Mouse (Mus musculus) intestine, postnatal 0 days (tissue): Measurements from ENCODE around the gene Btbd16. TPM values are rescaled to one million over a fixed set of nuclear protein-coding genes. Genes with fewer than 3 reads are reported as not detected.

Experiments
- ATAC-seq: fragments of 200-750 bp; cut with Nextera tagmentation; 2 replicates; pipeline ENCODE4 v1.8.0; 2017; ENCODE audit warnings: mild to moderate bottlenecking, moderate TSS enrichment, moderate library complexity
- H3K27ac ChIP-seq: fragments of 300-500 bp; sonication (generic); 2 replicates; pipeline ENCODE4 v1.5.1; 2014; ENCODE audit warnings: mild to moderate bottlenecking, low read depth, low read length, moderate library complexity
- H3K27me3 ChIP-seq: fragments of 300-500 bp; sonication (generic); replicated peaks from 2 replicates; pipeline ENCODE4 v1.6.1; 2014; ENCODE audit warnings: low read length, mixed read lengths; ENCODE audit not compliant: control insufficient read depth, insufficient read depth
- H3K36me3 ChIP-seq: fragments of 300-500 bp; sonication (generic); 2 replicates; pipeline ENCODE4 v1.6.1; 2014; ENCODE audit warnings: mild to moderate bottlenecking, moderate library complexity; ENCODE audit not compliant: control insufficient read depth, insufficient read depth
- H3K4me1 ChIP-seq: fragments of 300-500 bp; sonication (generic); replicated peaks from 2 replicates; pipeline ENCODE4 v1.6.1; 2014; ENCODE audit warnings: antibody characterized with exemption, low read length, mixed read lengths; ENCODE audit not compliant: control insufficient read depth, insufficient read depth
- H3K4me2 ChIP-seq: fragments of 300-500 bp; sonication (generic); replicated peaks from 2 replicates; pipeline ENCODE4 v1.6.1; 2014; ENCODE audit warnings: low read depth, mild to moderate bottlenecking, moderate library complexity
- H3K4me3 ChIP-seq: fragments of 300-500 bp; sonication (generic); 2 replicates; pipeline ENCODE4 v1.5.1; 2014; ENCODE audit warnings: low read depth, low read length
- H3K9ac ChIP-seq: fragments of 300-500 bp; sonication (generic); 2 replicates; pipeline ENCODE4 v1.6.1; 2014; ENCODE audit warnings: mild to moderate bottlenecking, low read depth, low read length
- H3K9me3 ChIP-seq: fragments of 300-500 bp; sonication (generic); 2 replicates; pipeline ENCODE4 v1.6.1; 2016; ENCODE audit warnings: mixed run types; ENCODE audit not compliant: control insufficient read depth
- CTCF ChIP-seq: sonication (generic); IDR thresholded peaks from 2 replicates; pipeline ENCODE4 v1.5.1; 2016; ENCODE audit warnings: low read depth, mild to moderate bottlenecking, control low read depth, antibody characterized with exemption, moderate library complexity
- WGBS: fragments of 180-500 bp; shearing (Covaris S2); extraction: QIAGEN DNeasy Blood & Tissue Kit; methylation state at CpG from one replicate; pipeline ENCODE4 v1.1.7; 2014; 5-methylcytosine and 5-hydroxymethylcytosine counted together
- polyA plus RNA-seq: library from polyadenylated mRNA; unstranded; fragments of >200 nt; fragmentation: Nextera tagmentation; extraction: Ambion mirVana; gene quantifications from 2 replicates; pipeline ENCODE4 v1.2.1, GENCODE M21; 2015

Btbd16 gene
- polyA plus RNA-seq, 1 experiment from 2014 or later: not detected

DNA sequence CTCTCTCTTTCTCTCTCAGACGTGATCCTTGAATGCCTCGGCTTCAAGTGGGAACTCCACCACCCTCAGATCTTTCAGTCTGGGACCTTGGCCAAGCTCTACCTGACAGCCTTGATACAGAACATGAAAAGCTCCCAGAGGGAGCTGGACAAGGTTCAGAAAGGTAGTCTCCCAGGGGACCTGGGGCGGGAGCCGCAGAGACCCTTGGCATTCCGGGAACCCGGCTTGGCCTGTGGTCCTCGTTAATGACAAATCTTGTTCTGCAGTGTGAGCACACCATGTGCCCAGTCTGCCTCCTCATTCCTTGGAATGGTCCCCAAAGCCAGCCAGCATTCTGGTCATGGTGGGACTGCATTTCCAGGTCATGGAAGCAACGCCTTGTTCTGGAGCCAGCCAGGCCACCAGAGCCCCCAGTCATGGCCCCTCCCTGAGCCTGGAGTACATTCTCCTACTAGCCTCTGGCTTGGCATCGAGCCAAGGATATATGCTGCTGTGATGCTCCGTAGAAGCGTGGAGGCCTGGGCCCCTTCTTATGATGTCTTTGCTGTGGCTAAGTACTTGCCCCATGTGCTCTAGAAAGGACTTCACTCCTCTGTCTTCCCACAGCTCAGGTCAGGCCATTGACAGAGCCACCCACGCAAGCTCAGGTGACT, 12.2 kb downstream of the Btbd16 start:
- Histone ChIP-seq H3K9me3 (no peaks in the 10 kb centered on the region), H3K9ac (no peak overlapping the region), H3K36me3 (no peaks in the 10 kb centered on the region), H3K4me2 (no peak overlapping the region), H3K27ac (no peak overlapping the region), H3K4me3 (no peak overlapping the region), H3K4me1 (no peaks in the 10 kb centered on the region), H3K27me3 (no peaks in the 10 kb centered on the region)
- TF ChIP-seq CTCF: no peak
- no peak for ATAC-seq
- WGBS: 67% methylated on average over 12 of the region's 12 CpGs

DNA sequence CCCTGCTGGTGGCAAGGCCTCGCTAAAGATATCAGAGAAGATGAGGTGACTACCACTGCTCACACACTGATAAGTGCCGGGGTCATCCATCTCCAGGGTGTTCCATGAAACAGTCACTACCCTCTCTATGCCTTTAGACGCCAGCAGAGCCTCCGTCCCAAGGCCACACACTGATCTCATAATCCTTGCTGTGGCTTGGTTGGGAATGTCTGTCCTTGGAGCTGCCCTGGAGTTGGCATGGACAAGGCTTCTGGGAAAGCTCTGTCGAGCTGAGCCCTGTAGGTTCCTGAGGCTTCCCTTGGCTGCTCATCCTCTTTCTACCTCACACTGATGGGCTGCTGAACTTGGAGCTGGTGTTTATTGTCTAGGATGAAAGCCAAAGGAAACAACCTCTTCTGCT, 12.8 kb downstream of the Btbd16 start:
- 75% methylated on average over 5 of the region's 5 CpGs for WGBS
- Histone ChIP-seq H3K4me3 (no peak overlapping the region), H3K27ac (no peak overlapping the region), H3K9me3 (no peaks in the 10 kb centered on the region), H3K36me3 (no peaks in the 10 kb centered on the region), H3K4me2 (no peak overlapping the region), H3K27me3 (no peaks in the 10 kb centered on the region), H3K4me1 (no peaks in the 10 kb centered on the region), H3K9ac (no peak overlapping the region)
- TF ChIP-seq CTCF: no peak
- no peak for ATAC-seq

DNA sequence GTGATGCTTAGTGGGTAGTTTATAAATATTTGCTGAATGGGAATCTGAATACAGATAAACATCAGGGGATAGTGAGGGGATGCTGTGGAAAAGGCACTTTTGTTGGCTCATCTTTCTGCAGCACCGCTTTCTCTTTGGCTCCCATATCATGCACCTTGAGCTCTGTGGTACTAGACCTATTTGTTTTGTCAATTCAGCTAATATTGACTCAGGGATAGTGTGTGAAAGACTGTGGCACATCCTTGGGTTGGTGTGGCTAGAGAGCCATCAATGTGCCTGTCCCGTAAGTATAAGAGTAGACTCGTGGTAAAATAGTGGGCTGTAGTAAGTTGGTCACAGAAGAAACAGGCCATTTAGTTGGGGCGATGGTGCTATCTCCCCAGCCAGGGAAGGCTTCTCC, 13.7 kb downstream of the Btbd16 start:
- no peak for ATAC-seq
- H3K27me3 ChIP-seq: no peaks in the 10 kb centered on the region
- H3K4me3 ChIP-seq: no peak overlapping the region
- no peaks in the 10 kb centered on the region for H3K4me1 ChIP-seq
- H3K9ac ChIP-seq: no peak overlapping the region
- no peaks in the 10 kb centered on the region for H3K36me3 ChIP-seq
- TF ChIP-seq CTCF: no peak
- WGBS: 82% methylated on average over 4 of the region's 4 CpGs
- H3K27ac ChIP-seq: no peak overlapping the region
- H3K9me3 ChIP-seq: no peaks in the 10 kb centered on the region
- H3K4me2 ChIP-seq: no peak overlapping the region

- Histone ChIP-seq H3K4me2 (no peak overlapping the region), H3K4me1 (no peaks in the 10 kb centered on the region), H3K27ac (no peak overlapping the region), H3K9ac (no peak overlapping the region), H3K36me3 (no peaks in the 10 kb centered on the region), H3K9me3 (no peaks in the 10 kb centered on the region), H3K4me3 (no peak overlapping the region), H3K27me3 (no peaks in the 10 kb centered on the region)
- no peak for TF ChIP-seq CTCF
- WGBS: 88% methylated on average over 3 of the region's 3 CpGs
- no peak for ATAC-seq
These were observed 15.1 kb downstream of the Btbd16 start for GRCm38 (mm10) chr7:130788950-130789349.

DNA sequence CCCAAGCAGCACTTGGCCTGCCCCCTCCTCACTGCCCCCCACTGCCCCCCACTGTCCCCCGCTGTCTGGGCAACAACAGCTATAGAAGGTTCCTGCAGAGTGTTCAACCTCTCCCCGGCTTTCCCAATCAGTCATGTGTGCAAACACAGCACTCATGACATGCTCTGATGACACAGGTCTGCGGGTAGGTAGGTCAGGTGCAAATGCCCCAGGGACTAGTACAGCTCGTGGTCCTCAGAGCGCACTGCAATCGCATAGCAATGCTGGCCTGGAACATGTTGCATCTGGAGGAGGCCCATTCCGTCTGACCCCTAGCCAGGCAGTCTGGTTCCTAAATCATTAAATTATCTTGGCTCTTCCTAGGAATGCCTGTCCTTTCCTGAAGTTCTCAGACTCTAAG, 15.6 kb downstream of the Btbd16 start:
- Histone ChIP-seq H3K36me3 (no peaks in the 10 kb centered on the region), H3K4me1 (no peaks in the 10 kb centered on the region), H3K4me3 (no peak overlapping the region), H3K4me2 (no peak overlapping the region), H3K9me3 (no peaks in the 10 kb centered on the region), H3K27ac (no peak overlapping the region), H3K27me3 (no peaks in the 10 kb centered on the region), H3K9ac (no peak overlapping the region)
- TF ChIP-seq CTCF: no peak
- 75% methylated on average over 7 of the region's 7 CpGs for WGBS
- no peak for ATAC-seq

DNA sequence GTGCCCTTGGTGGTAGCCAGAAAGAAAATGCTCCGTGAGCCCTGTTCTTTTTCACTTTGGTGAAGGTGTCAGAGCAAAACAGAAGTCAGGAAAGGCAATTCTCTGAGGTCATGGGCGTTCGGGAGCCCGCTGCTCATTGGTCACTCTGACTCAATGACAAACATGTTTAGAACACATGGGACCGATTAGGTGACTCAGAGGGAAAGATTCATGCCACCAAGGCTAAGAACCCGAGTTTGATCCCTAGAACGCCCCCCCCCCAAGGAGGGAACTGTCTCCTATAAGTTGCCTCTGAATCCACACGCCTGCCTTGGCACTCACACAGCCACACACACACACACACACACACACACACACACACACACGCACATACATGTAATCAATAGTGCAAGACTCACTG, 19.8 kb downstream of the Btbd16 start:
- Histone ChIP-seq H3K27ac (no peak overlapping the region), H3K4me3 (no peak overlapping the region), H3K36me3 (no peaks in the 10 kb centered on the region), H3K4me1 (no peaks in the 10 kb centered on the region), H3K4me2 (no peak overlapping the region), H3K9ac (no peak overlapping the region), H3K27me3 (0 out of 2 replicates have a peak, but pooled peaks cover 2% of the 10 kb centered on the region), H3K9me3 (no peaks in the 10 kb centered on the region)
- no peak for ATAC-seq
- 85% methylated on average over 9 of the region's 9 CpGs for WGBS
- no peak for TF ChIP-seq CTCF
